Mouse (Mus musculus) brain, embryonic 14.5 days (tissue): ENCODE results near the gene Amdhd1. TPM values are rescaled to one million over a fixed set of nuclear protein-coding genes. Genes with fewer than 3 reads are reported as not detected.

ENCODE experiments used
- DNase-seq: peaks from one replicate; pipeline ENCODE4 v3.0.0-alpha.2; 2011; ENCODE audit warnings: low read depth
- CTCF ChIP-seq: fragments of 200-500 bp; IDR thresholded peaks from 2 replicates; pipeline ENCODE4 v1.5.1; 2012; ENCODE audit warnings: inconsistent platforms, mild to moderate bottlenecking, moderate library complexity, borderline replicate concordance; ENCODE audit not compliant: insufficient read depth, insufficient read length; ENCODE audit errors: extremely low read depth
- POLR2A ChIP-seq: fragments of 200-500 bp; IDR thresholded peaks from 2 replicates; pipeline ENCODE4 v1.6.1; 2012; ENCODE audit warnings: mild to moderate bottlenecking, inconsistent platforms, borderline replicate concordance; ENCODE audit not compliant: poor library complexity, insufficient read depth, insufficient read length, severe bottlenecking; ENCODE audit errors: extremely low read depth
- polyA plus RNA-seq: library from polyadenylated mRNA; depleted of rRNA; stranded (reverse); fragments of >200 nt; gene quantifications from 2 replicates; pipeline ENCODE4 v1.2.3, GENCODE M21; 2012; rRNA removed

The Amdhd1 gene
- polyA plus RNA-seq, 1 experiment, result 0.05 TPM

DNA sequence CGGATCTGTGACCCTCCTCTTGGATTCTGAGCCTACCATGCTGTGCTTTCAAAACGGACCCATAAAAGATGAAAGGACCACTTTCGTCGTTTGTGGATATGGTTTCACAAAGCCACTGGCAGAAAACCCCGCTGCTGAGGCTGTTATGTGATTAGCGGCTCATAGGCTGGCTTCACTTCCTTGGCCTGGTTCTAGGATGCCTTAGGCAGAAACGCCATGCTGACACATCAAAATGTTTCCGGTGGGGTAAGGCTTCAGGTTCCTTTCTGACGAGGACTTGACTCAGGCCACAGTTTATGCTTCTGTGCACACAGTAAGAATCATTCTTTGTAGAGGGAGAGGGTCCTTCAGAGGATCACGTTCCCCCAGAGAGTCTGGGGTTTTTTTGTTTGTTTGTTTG lies 39.0 kb downstream of the Amdhd1 start:
- DNase-seq, result peak; percentile 46
- TF ChIP-seq POLR2A (no peak), CTCF (no peak)

DNA sequence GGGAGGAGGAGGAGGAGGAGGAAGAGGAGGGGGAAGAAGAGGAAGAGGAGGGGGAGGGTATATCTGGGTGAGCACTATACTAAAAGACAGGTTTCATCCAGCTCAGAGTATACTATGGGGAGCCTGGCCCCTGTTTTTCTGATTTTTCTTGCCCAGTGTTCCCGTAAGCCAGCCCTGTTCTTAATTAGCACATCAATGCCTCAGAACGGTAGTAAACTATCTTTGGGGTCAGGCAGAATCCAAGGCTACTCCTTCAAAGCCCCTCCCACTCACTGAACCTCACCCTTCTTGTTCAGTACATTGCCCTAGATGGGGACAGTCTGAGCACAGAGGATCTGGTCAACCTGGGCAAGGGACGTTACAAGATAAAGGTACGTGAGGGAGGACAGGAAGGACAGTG lies 49.4 kb downstream of the Amdhd1 start:
- no peak for DNase-seq
- TF ChIP-seq POLR2A (no peak), CTCF (no peak)

- DNase-seq, result no peak
- TF ChIP-seq CTCF (no peak), POLR2A (no peak)
Measured at GRCm38 (mm10) chr10:93488828-93489226, 51.0 kb downstream of the Amdhd1 start.

GRCm38 (mm10) chr10:93488066-93488827 lies 51.6 kb downstream of the Amdhd1 start, which contains the start of gene Hal:
Hal (plus strand) TSS chr10:93488768.
- no peak for TF ChIP-seq POLR2A
- no peak for TF ChIP-seq CTCF
- peak; percentile 18 for DNase-seq

GRCm38 (mm10) chr10:93486622-93487021 lies 53.2 kb downstream of the Amdhd1 start:
- TF ChIP-seq CTCF (peak; percentile 71; the same call in 1 of the 2 replicates), POLR2A (no peak)
- DNase-seq, result peak; percentile 82

DNA sequence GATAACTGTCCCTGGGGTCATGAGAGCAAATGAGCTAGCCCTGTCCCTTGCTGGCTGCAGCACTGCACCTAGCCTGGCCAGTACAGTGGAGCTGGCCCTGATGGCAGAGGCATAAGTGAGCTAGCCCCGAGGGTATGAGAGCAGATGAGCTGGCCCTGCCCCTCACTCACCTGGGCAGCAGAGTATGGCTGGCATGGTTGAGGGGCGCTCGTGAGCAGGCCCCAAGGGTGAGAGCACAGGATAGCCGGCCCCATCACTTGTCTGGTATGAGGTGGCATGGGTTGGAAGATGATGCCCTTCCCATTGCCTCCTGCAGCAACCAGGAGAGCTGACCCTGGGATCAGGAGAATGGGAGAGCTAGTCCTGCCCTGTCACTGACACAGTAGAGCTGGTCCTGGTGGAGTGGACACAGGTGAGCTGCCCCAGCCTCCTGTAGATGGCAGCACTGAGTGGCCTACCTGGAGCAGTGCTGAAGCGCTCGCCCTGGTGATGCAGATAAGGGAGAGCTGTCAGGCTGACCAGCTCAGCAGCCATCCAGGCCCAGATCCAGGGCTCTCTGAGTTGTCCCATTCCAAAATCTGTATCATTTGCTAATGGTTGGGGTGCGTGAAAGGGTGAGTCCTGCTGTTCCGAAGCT lies 54.7 kb downstream of the Amdhd1 start:
- TF ChIP-seq POLR2A (no peak), CTCF (peak; percentile 46; the same call in 1 of the 2 replicates)
- peak; percentile 15 for DNase-seq

DNA sequence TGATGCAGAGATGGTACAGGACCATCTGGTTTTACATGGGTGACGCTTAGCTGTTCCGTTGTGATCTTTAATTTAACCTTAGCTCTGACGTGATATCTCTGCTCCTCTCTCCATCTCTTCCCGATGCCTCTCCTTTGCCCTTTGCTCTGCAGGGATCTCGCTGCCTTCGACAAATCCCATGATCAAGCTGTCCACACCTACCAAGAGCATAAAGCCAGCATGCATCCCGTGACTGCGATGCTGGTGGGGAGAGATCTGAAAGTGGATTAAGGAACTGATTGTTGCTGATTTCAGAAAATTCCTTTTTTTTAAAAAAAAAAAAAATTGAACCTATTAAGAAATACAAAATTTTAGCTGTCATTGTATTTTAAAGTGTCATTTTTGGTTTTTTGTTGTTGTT lies 55.3 kb downstream of the Amdhd1 start:
- no peak for TF ChIP-seq CTCF
- TF ChIP-seq POLR2A, result no peak
- no peak for DNase-seq

Other genes starting within 250 kb of the Amdhd1 start
- gene Elk3, start 228.9 kb downstream of the Amdhd1 start, polyA plus RNA-seq, result 14.2 and 16.0 TPM in 2 replicates
- 70.3 and 77.5 TPM in 2 replicates for gene Lta4h, start 86.6 kb downstream of the Amdhd1 start, polyA plus RNA-seq
- 0.13 and 0.18 TPM in 2 replicates for gene Hal, start 51.3 kb downstream of the Amdhd1 start, polyA plus RNA-seq
- 0.04 and 0.15 TPM in 2 replicates for gene Ccdc38, start 599 bp upstream of the Amdhd1 start, polyA plus RNA-seq
- gene Snrpf, start 49.7 kb upstream of the Amdhd1 start, polyA plus RNA-seq, result 98.9 and 145 TPM in 2 replicates
- gene Ntn4, start 100.6 kb upstream of the Amdhd1 start, polyA plus RNA-seq, result 5.9 and 8.3 TPM in 2 replicates